Mouse (Mus musculus) midbrain, embryonic 11.5 days (tissue): ENCODE results near the gene Slc7a10. TPM values are rescaled to one million over a fixed set of nuclear protein-coding genes. Genes with fewer than 3 reads are reported as not detected.

Experiments
- ATAC-seq: fragments of 200-750 bp; cut with Nextera tagmentation; 2 replicates; pipeline ENCODE4 v1.8.0; 2017; ENCODE audit warnings: moderate TSS enrichment, moderate library complexity; ENCODE audit not compliant: low FRiP score
- DNase-seq: peaks from one replicate; pipeline ENCODE4 v3.0.0; 2015; ENCODE audit warnings: low spot score; ENCODE audit errors: missing footprints
- H3K27ac ChIP-seq: fragments of 300-500 bp; sonication (generic); 2 replicates; pipeline ENCODE4 v1.5.1; 2014; ENCODE audit warnings: low read depth, low read length
- H3K27me3 ChIP-seq: fragments of 300-500 bp; sonication (generic); 2 replicates; pipeline ENCODE4 v1.6.1; 2014; ENCODE audit warnings: mild to moderate bottlenecking, low read length, moderate library complexity, mixed read lengths; ENCODE audit not compliant: control insufficient read depth, insufficient read depth
- H3K36me3 ChIP-seq: fragments of 300-500 bp; sonication (generic); 2 replicates; pipeline ENCODE4 v1.6.1; 2014; ENCODE audit warnings: mild to moderate bottlenecking, low read length, moderate library complexity, mixed read lengths; ENCODE audit not compliant: control insufficient read depth, insufficient read depth
- H3K4me1 ChIP-seq: fragments of 300-500 bp; sonication (generic); 2 replicates; pipeline ENCODE4 v1.6.1; 2014; ENCODE audit warnings: low read length; ENCODE audit not compliant: control insufficient read depth, insufficient read depth
- H3K4me2 ChIP-seq: fragments of 300-500 bp; sonication (generic); 2 replicates; pipeline ENCODE4 v1.6.1; 2014; ENCODE audit warnings: mild to moderate bottlenecking, moderate library complexity
- H3K4me3 ChIP-seq: fragments of 300-500 bp; sonication (generic); 2 replicates; pipeline ENCODE4 v1.5.1; 2014; ENCODE audit warnings: low read depth, low read length
- H3K9ac ChIP-seq: fragments of 300-500 bp; sonication (generic); 2 replicates; pipeline ENCODE4 v1.6.1; 2014; ENCODE audit warnings: low read length
- H3K9me3 ChIP-seq: fragments of 300-500 bp; sonication (generic); 2 replicates; pipeline ENCODE4 v1.6.1; 2016; ENCODE audit warnings: low read length; ENCODE audit not compliant: control insufficient read depth
- WGBS: fragments of 180-500 bp; shearing (Covaris S2); extraction: QIAGEN DNeasy Blood & Tissue Kit; methylation state at CpG from one replicate; pipeline ENCODE4 v1.1.7; 2014; 5-methylcytosine and 5-hydroxymethylcytosine counted together
- polyA plus RNA-seq: library from polyadenylated mRNA; unstranded; fragments of >200 nt; fragmentation: Nextera tagmentation; extraction: Ambion mirVana; gene quantifications from 2 replicates; pipeline ENCODE4 v1.2.1, GENCODE M21; 2014

The Slc7a10 gene
- polyA plus RNA-seq, 1 experiment from 2014 or later, result 0.31 TPM

GRCm38 (mm10) chr7:35149616-35150433 lies 36.4 kb upstream of the Slc7a10 start:
- no peak overlapping the region for H3K27ac ChIP-seq
- DNase-seq (no peak), ATAC-seq (no peak)
- 77% methylated on average over 15 of the region's 15 CpGs for WGBS
- no peaks in the 10 kb centered on the region for H3K36me3 ChIP-seq
- no peaks in the 10 kb centered on the region for H3K4me1 ChIP-seq
- no peak overlapping the region for H3K9ac ChIP-seq
- H3K4me3 ChIP-seq, result no peak overlapping the region
- H3K9me3 ChIP-seq, result no peaks in the 10 kb centered on the region
- H3K27me3 ChIP-seq, result no peaks in the 10 kb centered on the region
- no peak overlapping the region for H3K4me2 ChIP-seq

GRCm38 (mm10) chr7:35150860-35151259 lies 35.3 kb upstream of the Slc7a10 start:
- no peaks in the 10 kb centered on the region for H3K36me3 ChIP-seq
- ATAC-seq, result no peak
- DNase-seq, result no peak
- H3K4me3 ChIP-seq, result no peak overlapping the region
- no peak overlapping the region for H3K27ac ChIP-seq
- 83% methylated on average over 5 of the region's 5 CpGs for WGBS
- no peaks in the 10 kb centered on the region for H3K9me3 ChIP-seq
- no peak overlapping the region for H3K4me2 ChIP-seq
- H3K9ac ChIP-seq, result no peak overlapping the region
- H3K27me3 ChIP-seq, result no peaks in the 10 kb centered on the region
- H3K4me1 ChIP-seq, result no peaks in the 10 kb centered on the region

DNA sequence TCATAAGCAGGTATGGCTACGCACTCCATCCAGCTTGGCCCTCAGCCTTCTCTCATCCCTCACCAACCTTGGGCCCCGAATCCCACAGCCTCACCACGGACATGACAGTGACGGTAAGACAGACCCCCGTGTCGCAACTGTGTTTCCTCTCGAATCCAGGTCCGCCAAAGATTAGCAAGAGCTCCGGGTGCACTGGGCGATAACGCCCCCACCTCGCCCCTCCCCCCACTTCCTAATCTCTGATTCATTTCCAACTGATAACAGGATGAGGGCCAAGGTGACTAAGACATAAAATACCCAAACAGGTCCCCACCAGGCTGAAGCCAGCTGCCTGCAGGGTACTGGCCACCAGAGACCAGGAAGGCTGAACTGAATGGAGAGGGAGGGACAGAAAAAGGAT lies 31.7 kb upstream of the Slc7a10 start:
- Histone ChIP-seq H3K4me1 (no peaks in the 10 kb centered on the region), H3K4me3 (no peak overlapping the region), H3K9me3 (no peaks in the 10 kb centered on the region), H3K36me3 (no peaks in the 10 kb centered on the region), H3K27me3 (no peaks in the 10 kb centered on the region), H3K9ac (no peak overlapping the region), H3K4me2 (no peak overlapping the region), H3K27ac (no peak overlapping the region)
- WGBS, result 77% methylated on average over 12 of the region's 12 CpGs
- no peak for DNase-seq
- ATAC-seq, result no peak

DNA sequence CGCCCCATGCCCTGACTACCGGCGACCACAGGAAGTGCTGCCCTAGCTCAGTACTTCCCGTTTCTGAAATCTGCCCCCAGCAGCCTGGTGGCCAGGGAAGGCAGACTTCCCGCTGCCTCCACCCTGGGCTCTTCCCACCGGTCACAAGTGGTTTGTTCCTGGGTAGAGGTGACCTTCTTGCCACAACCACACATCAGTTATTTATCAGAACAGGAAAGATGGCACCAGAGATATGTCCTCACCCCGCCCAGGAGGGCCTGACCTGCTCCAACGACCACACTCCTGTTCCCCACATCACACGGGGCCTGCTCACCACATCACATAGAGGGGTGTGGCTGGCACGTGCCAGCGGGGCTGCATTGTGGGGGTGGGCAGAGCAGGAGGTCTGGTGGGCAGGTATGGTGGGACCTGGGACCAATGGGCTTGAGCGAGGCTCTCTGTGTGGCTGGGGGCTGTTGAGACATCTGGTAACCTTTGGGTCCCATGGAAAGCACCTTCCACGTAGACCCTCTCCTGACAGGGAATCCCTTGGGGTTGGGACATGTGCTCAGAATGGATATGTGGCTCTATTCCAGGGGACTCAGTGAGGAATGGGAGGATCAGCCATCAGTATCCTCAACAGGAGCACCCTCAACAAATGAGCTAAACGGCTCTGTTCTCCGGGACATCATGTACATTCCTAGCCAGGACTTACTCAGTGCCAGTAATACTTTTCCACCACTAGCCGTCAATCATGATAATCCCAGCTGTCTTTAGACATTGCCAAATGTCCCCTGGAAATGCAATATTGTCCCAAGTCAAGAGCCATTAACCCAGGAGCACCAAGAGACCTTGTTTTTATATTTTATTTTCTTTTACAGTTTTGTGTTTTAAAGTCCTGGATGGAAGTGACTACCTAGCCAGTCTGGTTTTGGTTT lies 29.4 kb upstream of the Slc7a10 start:
- 77% methylated on average over 16 of the region's 16 CpGs for WGBS
- DNase-seq (no peak), ATAC-seq (no peak)
- H3K27ac ChIP-seq, result no peak overlapping the region
- no peak overlapping the region for H3K9ac ChIP-seq
- H3K27me3 ChIP-seq, result no peaks in the 10 kb centered on the region
- H3K36me3 ChIP-seq, result no peaks in the 10 kb centered on the region
- H3K9me3 ChIP-seq, result no peaks in the 10 kb centered on the region
- H3K4me2 ChIP-seq, result no peak overlapping the region
- no peak overlapping the region for H3K4me3 ChIP-seq
- no peaks in the 10 kb centered on the region for H3K4me1 ChIP-seq

DNA sequence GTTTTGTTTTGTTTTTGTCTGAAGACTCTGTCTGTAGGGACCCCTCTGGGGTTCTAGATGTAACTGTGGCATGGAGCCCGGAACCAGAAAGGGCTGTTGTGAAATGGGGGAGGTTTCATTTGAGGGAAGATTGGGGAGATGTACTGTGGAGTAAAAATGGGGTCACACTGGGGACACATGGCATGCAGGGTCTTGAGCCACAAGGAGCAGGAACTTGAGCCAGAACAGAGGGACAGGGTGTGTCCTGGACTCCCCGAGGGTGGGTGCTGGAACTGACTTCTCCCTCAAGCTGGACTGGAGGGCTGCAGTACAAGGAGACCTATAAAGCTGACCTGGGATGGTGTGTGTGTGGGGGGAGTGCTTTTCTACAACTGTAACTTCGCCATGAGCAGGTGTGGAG lies 28.7 kb upstream of the Slc7a10 start:
- H3K9me3 ChIP-seq, result no peaks in the 10 kb centered on the region
- WGBS, result 77% methylated on average over 3 of the region's 3 CpGs
- no peak for ATAC-seq
- H3K27me3 ChIP-seq, result no peaks in the 10 kb centered on the region
- H3K4me1 ChIP-seq, result no peaks in the 10 kb centered on the region
- H3K4me3 ChIP-seq, result no peak overlapping the region
- no peak overlapping the region for H3K4me2 ChIP-seq
- H3K36me3 ChIP-seq, result no peaks in the 10 kb centered on the region
- no peak overlapping the region for H3K27ac ChIP-seq
- no peak for DNase-seq
- no peak overlapping the region for H3K9ac ChIP-seq

DNA sequence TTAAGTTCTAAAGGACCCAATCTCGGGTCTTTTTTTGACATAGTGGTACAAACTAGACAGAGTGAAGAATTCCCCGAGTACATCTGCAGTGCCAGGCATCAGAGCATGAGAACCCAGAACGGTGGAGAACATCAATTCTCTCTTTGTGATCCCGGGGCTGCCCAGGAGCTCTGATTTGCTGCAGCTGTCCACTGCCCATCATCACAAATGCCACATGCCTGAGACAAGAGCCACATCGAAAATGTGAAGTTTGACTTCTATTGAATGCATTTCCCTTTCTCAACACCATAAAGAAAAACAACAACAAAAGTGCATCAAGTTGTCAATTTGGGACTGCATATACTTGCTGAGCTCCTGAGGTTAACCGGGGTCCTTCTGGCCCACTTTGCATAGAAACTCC lies 23.7 kb upstream of the Slc7a10 start:
- H3K27ac ChIP-seq, result no peak overlapping the region
- DNase-seq (no peak), ATAC-seq (no peak)
- no peaks in the 10 kb centered on the region for H3K9me3 ChIP-seq
- no peak overlapping the region for H3K9ac ChIP-seq
- WGBS, result 84% methylated on average over 6 of the region's 6 CpGs
- no peak overlapping the region for H3K4me3 ChIP-seq
- H3K27me3 ChIP-seq, result no peaks in the 10 kb centered on the region
- no peak overlapping the region for H3K4me2 ChIP-seq
- no peaks in the 10 kb centered on the region for H3K4me1 ChIP-seq
- no peaks in the 10 kb centered on the region for H3K36me3 ChIP-seq

GRCm38 (mm10) chr7:35163600-35163999 lies 22.6 kb upstream of the Slc7a10 start:
- H3K9me3 ChIP-seq, result no peaks in the 10 kb centered on the region
- 74% methylated on average over 7 of the region's 7 CpGs for WGBS

DNA sequence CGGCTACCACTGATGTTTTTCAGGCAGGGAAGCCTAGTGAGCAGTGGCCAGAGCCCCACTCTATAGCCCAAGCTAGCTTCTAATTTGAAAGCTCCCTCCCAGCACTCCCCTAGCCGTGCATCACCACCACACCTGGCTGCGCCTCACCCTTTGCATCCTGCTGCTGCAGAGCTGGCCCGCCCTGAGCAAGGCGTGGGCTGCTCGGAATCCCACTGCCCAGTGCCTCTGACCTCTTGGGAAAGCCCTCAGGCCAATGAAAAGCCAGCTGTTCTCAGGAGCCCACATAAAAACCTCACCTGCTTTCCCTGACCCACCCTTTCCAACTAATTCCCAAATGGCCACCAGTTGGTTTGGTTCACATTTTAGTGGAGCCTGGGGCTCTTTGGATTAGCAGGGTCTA lies 22.1 kb upstream of the Slc7a10 start:
- Histone ChIP-seq H3K27ac (no peak overlapping the region), H3K9ac (no peak overlapping the region), H3K9me3 (no peaks in the 10 kb centered on the region), H3K36me3 (no peaks in the 10 kb centered on the region), H3K4me2 (no peak overlapping the region), H3K4me1 (no peaks in the 10 kb centered on the region), H3K4me3 (no peak overlapping the region), H3K27me3 (no peaks in the 10 kb centered on the region)
- ATAC-seq, result no peak
- DNase-seq, result no peak
- 88% methylated on average over 6 of the region's 6 CpGs for WGBS

More at GRCm38 (mm10) chr7:35163600-35163999, 22.6 kb upstream of the Slc7a10 start:
- no peaks in the 10 kb centered on the region for H3K27me3 ChIP-seq
- H3K27ac ChIP-seq, result no peak overlapping the region
- DNase-seq (no peak), ATAC-seq (no peak)
- H3K36me3 ChIP-seq, result no peaks in the 10 kb centered on the region
- H3K4me2 ChIP-seq, result no peak overlapping the region
- H3K9ac ChIP-seq, result no peak overlapping the region
- no peaks in the 10 kb centered on the region for H3K4me1 ChIP-seq
- H3K4me3 ChIP-seq, result no peak overlapping the region

- Histone ChIP-seq H3K27ac (no peak overlapping the region), H3K27me3 (peaks cover 2% of the 10 kb centered on the region; the same call in 1 of the 2 replicates), H3K9ac (no peak overlapping the region), H3K4me3 (no peak overlapping the region), H3K4me1 (no peaks in the 10 kb centered on the region), H3K36me3 (no peaks in the 10 kb centered on the region), H3K9me3 (no peaks in the 10 kb centered on the region), H3K4me2 (no peak overlapping the region)
- no peak for ATAC-seq
- no peak for DNase-seq
- 83% methylated on average over 5 of the region's 5 CpGs for WGBS
These were observed 19.2 kb upstream of the Slc7a10 start for GRCm38 (mm10) chr7:35166988-35167387.
